Mouse (Mus musculus) effector memory CD4-positive, alpha-beta T cell, adult 7 months (primary cell): Measurements from ENCODE around the gene Klhl8. TPM values are rescaled to one million over a fixed set of nuclear protein-coding genes. Genes with fewer than 3 reads are reported as not detected.

ENCODE experiments used
- polyA plus RNA-seq: library from polyadenylated mRNA; unstranded; fragments of 100-300 nt; shearing (Covaris generic); gene quantifications from one replicate; pipeline ENCODE4 v1.2.1, GENCODE M21; 2017

Klhl8 gene
- 6.0 TPM for polyA plus RNA-seq

DNA sequence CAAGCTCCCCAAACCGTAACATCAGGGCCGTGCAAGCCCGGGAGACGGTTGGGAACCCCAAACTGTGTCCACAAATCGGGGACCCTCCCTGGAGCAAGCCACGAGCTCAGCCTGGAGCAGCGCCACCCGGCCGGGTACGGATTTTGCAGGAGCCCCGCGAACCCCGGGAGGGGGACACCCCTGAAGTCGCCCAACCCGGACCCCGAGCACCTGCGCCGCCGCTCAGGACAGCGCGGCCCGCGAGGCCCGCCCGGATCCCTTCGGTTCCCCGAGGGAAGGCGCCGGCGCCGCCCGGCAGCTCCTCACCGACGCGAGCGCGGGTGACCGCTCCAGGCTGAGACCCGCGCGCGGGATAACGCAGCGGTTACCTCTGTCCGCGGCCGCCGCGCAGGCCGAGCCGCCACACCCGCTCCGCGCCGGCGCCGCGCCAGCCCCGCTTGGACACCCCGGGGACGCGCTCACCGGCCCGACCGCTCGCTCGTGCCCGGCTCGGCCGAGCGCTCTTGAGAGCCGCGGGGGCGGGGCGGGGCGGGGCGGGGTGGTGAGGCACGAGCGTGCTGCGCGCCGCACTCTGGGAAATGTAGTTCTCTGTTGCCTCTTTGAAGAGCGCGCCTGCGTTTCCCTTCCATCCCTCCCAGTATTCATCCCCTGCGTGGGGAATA is at the start of gene Klhl8:
Gene Klhl8, minus strand, starts transcription at position 512 of the 662 bp plus-strand sequence.

Other genes with a start within 250 kb of the Klhl8 start
- gene Aff1, start 218.9 kb downstream of the Klhl8 start, polyA plus RNA-seq = 129 TPM
- not detected for gene Hsd17b13, start 66.2 kb upstream of the Klhl8 start, polyA plus RNA-seq
- gene Hsd17b11, start 110.7 kb upstream of the Klhl8 start, polyA plus RNA-seq = 1.7 TPM
- 55.3 TPM for gene Nudt9, start 135.0 kb upstream of the Klhl8 start, polyA plus RNA-seq
- not detected for gene Gm17660, start 166.3 kb upstream of the Klhl8 start, polyA plus RNA-seq
- gene Sparcl1, start 202.5 kb upstream of the Klhl8 start, polyA plus RNA-seq = not detected